Mouse (Mus musculus) hindbrain, embryonic 14.5 days (tissue): ENCODE results near the gene Myo1b. TPM values are rescaled to one million over a fixed set of nuclear protein-coding genes. Genes with fewer than 3 reads are reported as not detected.

ENCODE experiments used
- ATAC-seq: fragments of 200-750 bp; cut with Nextera tagmentation; 2 replicates; pipeline ENCODE4 v1.8.0; 2017; ENCODE audit warnings: moderate number of reproducible peaks, mild to moderate bottlenecking, moderate TSS enrichment, moderate library complexity; ENCODE audit not compliant: low FRiP score
- DNase-seq: peaks from one replicate; pipeline ENCODE4 v3.0.0-alpha.2; 2015; ENCODE audit warnings: low spot score
- H3K27ac ChIP-seq: fragments of 300-500 bp; sonication (generic); 2 replicates; pipeline ENCODE4 v1.5.1; 2014; ENCODE audit warnings: mild to moderate bottlenecking, moderate library complexity
- H3K27me3 ChIP-seq: fragments of 300-500 bp; sonication (generic); 2 replicates; pipeline ENCODE4 v1.6.1; 2014; ENCODE audit warnings: mild to moderate bottlenecking, low read length, mixed read lengths; ENCODE audit not compliant: control insufficient read depth, insufficient read depth
- H3K36me3 ChIP-seq: fragments of 300-500 bp; sonication (generic); replicated peaks from 2 replicates; pipeline ENCODE4 v1.6.1; 2014; ENCODE audit not compliant: control insufficient read depth, insufficient read depth
- H3K4me1 ChIP-seq: fragments of 300-500 bp; sonication (generic); replicated peaks from 2 replicates; pipeline ENCODE4 v1.6.1; 2014; ENCODE audit warnings: antibody characterized with exemption, low read length, mixed read lengths; ENCODE audit not compliant: control insufficient read depth, insufficient read depth
- H3K4me2 ChIP-seq: fragments of 300-500 bp; sonication (generic); replicated peaks from 2 replicates; pipeline ENCODE4 v1.6.1; 2014; ENCODE audit warnings: mild to moderate bottlenecking, moderate library complexity
- H3K4me3 ChIP-seq: fragments of 300-500 bp; sonication (generic); replicated peaks from 2 replicates; pipeline ENCODE4 v1.5.1; 2014; ENCODE audit warnings: mild to moderate bottlenecking, low read length
- H3K9ac ChIP-seq: fragments of 300-500 bp; sonication (generic); 2 replicates; pipeline ENCODE4 v1.6.1; 2014
- H3K9me3 ChIP-seq: fragments of 300-500 bp; sonication (generic); 2 replicates; pipeline ENCODE4 v1.6.1; 2016; ENCODE audit warnings: low read length; ENCODE audit not compliant: control insufficient read depth
- whole genome bisulfite sequencing: fragments of 180-500 bp; shearing (Covaris S2); extraction: QIAGEN DNeasy Blood & Tissue Kit; methylation state at CpG from one replicate; pipeline ENCODE4 v1.1.7; 2014; 5-methylcytosine and 5-hydroxymethylcytosine counted together
- polyA plus RNA-seq: library from polyadenylated mRNA; unstranded; fragments of >200 nt; fragmentation: Nextera tagmentation; extraction: Ambion mirVana; gene quantifications from 2 replicates; pipeline ENCODE4 v1.2.1, GENCODE M21; 2014

The Myo1b gene
- polyA plus RNA-seq, 1 experiment from 2014 or later = 81.5 TPM

- H3K27me3 ChIP-seq = no peaks in the 10 kb centered on the region
- H3K9me3 ChIP-seq = no peaks in the 10 kb centered on the region
- H3K4me3 ChIP-seq = no peak overlapping the region
- WGBS = 82% methylated on average over 1 of the region's 1 CpGs
- no peak overlapping the region for H3K4me2 ChIP-seq
- H3K27ac ChIP-seq = no peak overlapping the region
- no peak overlapping the region for H3K9ac ChIP-seq
- DNase-seq (no peak), ATAC-seq (no peak)
- H3K4me1 ChIP-seq = no peaks in the 10 kb centered on the region
- no peaks in the 10 kb centered on the region for H3K36me3 ChIP-seq
Observed at GRCm38 (mm10) chr1:51815636-51816035, 100.2 kb downstream of the Myo1b start.

GRCm38 (mm10) chr1:51814854-51815630 is 100.8 kb downstream of the Myo1b start:
- H3K36me3 ChIP-seq = no peaks in the 10 kb centered on the region
- no peaks in the 10 kb centered on the region for H3K4me1 ChIP-seq
- H3K4me2 ChIP-seq = no peak overlapping the region
- H3K9me3 ChIP-seq = no peaks in the 10 kb centered on the region
- H3K27me3 ChIP-seq = no peaks in the 10 kb centered on the region
- no peak for ATAC-seq
- no peak overlapping the region for H3K9ac ChIP-seq
- H3K4me3 ChIP-seq = no peak overlapping the region
- 65% methylated on average over 5 of the region's 5 CpGs for whole genome bisulfite sequencing
- no peak for DNase-seq
- no peak overlapping the region for H3K27ac ChIP-seq

- Histone ChIP-seq H3K9ac (no peak overlapping the region), H3K27me3 (no peaks in the 10 kb centered on the region), H3K4me1 (peaks cover 9% of the 10 kb centered on the region), H3K4me3 (no peak overlapping the region), H3K27ac (no peak overlapping the region), H3K9me3 (no peaks in the 10 kb centered on the region), H3K4me2 (no peak overlapping the region), H3K36me3 (no peaks in the 10 kb centered on the region)
- 78% methylated on average over 10 of the region's 10 CpGs for WGBS
- DNase-seq (no peak), ATAC-seq (no peak)
Observed at GRCm38 (mm10) chr1:51808847-51809246, 107.0 kb downstream of the Myo1b start.

- no peak overlapping the region for H3K27ac ChIP-seq
- peaks cover 9% of the 10 kb centered on the region for H3K4me1 ChIP-seq
- no peak overlapping the region for H3K9ac ChIP-seq
- no peaks in the 10 kb centered on the region for H3K27me3 ChIP-seq
- ATAC-seq (no peak), DNase-seq (no peak)
- H3K4me2 ChIP-seq = no peak overlapping the region
- no peaks in the 10 kb centered on the region for H3K36me3 ChIP-seq
- no peaks in the 10 kb centered on the region for H3K9me3 ChIP-seq
- H3K4me3 ChIP-seq = no peak overlapping the region
- 79% methylated on average over 1 of the region's 1 CpGs for WGBS
Observed at GRCm38 (mm10) chr1:51808228-51808627, 107.6 kb downstream of the Myo1b start.

- Histone ChIP-seq H3K27ac (no peak overlapping the region), H3K27me3 (no peaks in the 10 kb centered on the region), H3K36me3 (peaks cover 9% of the 10 kb centered on the region), H3K4me1 (peaks cover 9% of the 10 kb centered on the region), H3K4me2 (no peak overlapping the region), H3K9ac (no peak overlapping the region), H3K9me3 (no peaks in the 10 kb centered on the region), H3K4me3 (no peak overlapping the region)
- no peak for DNase-seq
- WGBS = 43% methylated on average over 5 of the region's 5 CpGs
- peak; percentile 34; the same call in 1 of the 2 replicates for ATAC-seq
Observed at GRCm38 (mm10) chr1:51805040-51805610, 110.7 kb downstream of the Myo1b start.

- H3K4me1 ChIP-seq = peaks cover 9% of the 10 kb centered on the region
- no peaks in the 10 kb centered on the region for H3K27me3 ChIP-seq
- no peak for DNase-seq
- H3K4me3 ChIP-seq = no peak overlapping the region
- ATAC-seq = no peak
- H3K9me3 ChIP-seq = no peaks in the 10 kb centered on the region
- WGBS = 46% methylated on average over 11 of the region's 12 CpGs
- H3K4me2 ChIP-seq = no peak overlapping the region
- H3K36me3 ChIP-seq = peaks cover 13% of the 10 kb centered on the region
- H3K9ac ChIP-seq = no peak overlapping the region
- H3K27ac ChIP-seq = no peak overlapping the region
Observed at GRCm38 (mm10) chr1:51804296-51805039, 111.4 kb downstream of the Myo1b start.

- Histone ChIP-seq H3K4me1 (peaks cover 14% of the 10 kb centered on the region; the same call in 1 of the 2 replicates), H3K4me3 (no peak overlapping the region), H3K27me3 (no peaks in the 10 kb centered on the region), H3K9me3 (no peaks in the 10 kb centered on the region), H3K36me3 (peaks cover 25% of the 10 kb centered on the region), H3K4me2 (no peak overlapping the region), H3K27ac (peak overlapping the region; percentile 54; the same call in 1 of the 2 replicates), H3K9ac (no peak overlapping the region)
- peak; percentile 56; the same call in 1 of the 2 replicates for ATAC-seq
- DNase-seq = no peak
- 33% methylated on average over 7 of the region's 7 CpGs for WGBS
Observed at GRCm38 (mm10) chr1:51798011-51798471, 117.8 kb downstream of the Myo1b start.

- WGBS = 56% methylated on average over 9 of the region's 9 CpGs
- Histone ChIP-seq H3K27ac (no peak overlapping the region), H3K9ac (no peak overlapping the region), H3K27me3 (no peaks in the 10 kb centered on the region), H3K4me2 (no peak overlapping the region), H3K4me3 (no peak overlapping the region), H3K4me1 (peaks cover 14% of the 10 kb centered on the region; the same call in 1 of the 2 replicates), H3K36me3 (peaks cover 41% of the 10 kb centered on the region), H3K9me3 (no peaks in the 10 kb centered on the region)
- DNase-seq (no peak), ATAC-seq (0 out of 2 replicates have a peak, but pooled peaks have one; percentile 18)
Observed at GRCm38 (mm10) chr1:51795586-51796309, 120.1 kb downstream of the Myo1b start.
